Mouse (Mus musculus) CH12.LX (cell line): Measurements from ENCODE around the gene Atp1a4. TPM values are rescaled to one million over a fixed set of nuclear protein-coding genes. Genes with fewer than 3 reads are reported as not detected.

Source experiments
- DNase-seq: peaks from one replicate; pipeline ENCODE4 v3.0.0-alpha.2; 2013; ENCODE audit errors: extremely low read depth
- H3K27ac ChIP-seq: 2 replicates; pipeline ENCODE4 v1.5.1; 2012; ENCODE audit warnings: low read depth, mild to moderate bottlenecking, control low read depth, moderate library complexity; ENCODE audit not compliant: insufficient read depth
- H3K27me3 ChIP-seq: replicated peaks from 2 replicates; pipeline ENCODE3; 2012; ENCODE audit warnings: inconsistent platforms
- H3K36me3 ChIP-seq, 2 experiments: replicated peaks in 1 of 2; 2 replicates each; pipeline versions ENCODE3 to v1.6.1; 2012; ENCODE audit warnings: inconsistent platforms in 1 of 2, low read length in 1 of 2, mild to moderate bottlenecking in 1 of 2, mixed read lengths in 1 of 2, moderate library complexity in 1 of 2; ENCODE audit not compliant: control insufficient read depth in 1 of 2, insufficient read depth in 1 of 2
- H3K4me1 ChIP-seq, 2 experiments: 2 replicates each; pipeline ENCODE4 v1.6.1; 2012; ENCODE audit warnings: inconsistent platforms in 1 of 2, moderate library complexity in 1 of 2; ENCODE audit not compliant: insufficient read depth in 2 of 2, control insufficient read depth in 1 of 2
- H3K4me2 ChIP-seq: 2 replicates; pipeline ENCODE4 v1.6.1; 2012; ENCODE audit warnings: low read depth, mild to moderate bottlenecking, control low read depth; ENCODE audit not compliant: poor library complexity, insufficient read depth, severe bottlenecking
- H3K4me3 ChIP-seq, 3 experiments: fragments of 150-350 bp in 1 of 3; sonication (generic) in 1 of 3; replicated peaks in 1 of 3; 2 replicates each; pipeline versions ENCODE3 to v1.5.1; 2011 to 2012; ENCODE audit warnings: low read depth in 2 of 3, low read length in 2 of 3, mild to moderate bottlenecking in 2 of 3, moderate library complexity in 2 of 3, control low read depth in 1 of 3, improper control_type of control experiment in 1 of 3, inconsistent platforms in 1 of 3, mixed read lengths in 1 of 3; ENCODE audit not compliant: poor library complexity in 1 of 3
- H3K79me2 ChIP-seq: replicated peaks from 2 replicates; pipeline ENCODE4 v1.6.1; 2012; ENCODE audit warnings: mild to moderate bottlenecking, moderate library complexity; ENCODE audit not compliant: control insufficient read depth, poor library complexity, insufficient read depth, severe bottlenecking; ENCODE audit errors: extremely low read depth
- H3K9ac ChIP-seq: 2 replicates; pipeline ENCODE4 v1.6.1; 2012; ENCODE audit warnings: low read depth, mild to moderate bottlenecking, control low read depth, moderate library complexity; ENCODE audit not compliant: insufficient read depth
- H3K9me3 ChIP-seq: replicated peaks from 2 replicates; pipeline ENCODE3; 2012; ENCODE audit warnings: low read length, inconsistent platforms, mixed read lengths
- CHD1 ChIP-seq: IDR thresholded peaks from 2 replicates; pipeline ENCODE4 v1.6.1; 2012; ENCODE audit warnings: low read depth, low read length, improper control_type of control experiment, inconsistent platforms
- CHD2 ChIP-seq: IDR thresholded peaks from 2 replicates; pipeline ENCODE4 v1.6.1; 2011; ENCODE audit warnings: low read length, improper control_type of control experiment
- CTCF ChIP-seq, 2 experiments: IDR thresholded peaks in 1 of 2; conservative IDR thresholded peaks in 1 of 2; 2 replicates each; pipeline ENCODE4 v1.5.1; 2011 to 2012; ENCODE audit warnings: low read depth in 2 of 2, low read length in 2 of 2, improper control_type of control experiment in 1 of 2, inconsistent platforms in 1 of 2, mild to moderate bottlenecking in 1 of 2, moderate library complexity in 1 of 2
- E2F4 ChIP-seq: IDR thresholded peaks from 2 replicates; pipeline ENCODE4 v1.6.1; 2011; ENCODE audit warnings: low read depth, low read length, improper control_type of control experiment; ENCODE audit not compliant: insufficient replicate concordance
- EP300 ChIP-seq: IDR thresholded peaks from 2 replicates; pipeline ENCODE4 v1.6.1; 2011; ENCODE audit warnings: low read length, improper control_type of control experiment
- JUN ChIP-seq: IDR thresholded peaks from 2 replicates; pipeline ENCODE4 v1.6.1; 2011; ENCODE audit warnings: low read depth, mild to moderate bottlenecking, low read length, improper control_type of control experiment, moderate library complexity; ENCODE audit not compliant: insufficient read depth
- JUND ChIP-seq: conservative IDR thresholded peaks from 2 replicates; pipeline ENCODE4 v1.6.1; 2011; ENCODE audit warnings: low read depth, low read length, improper control_type of control experiment
- MAFK ChIP-seq: IDR thresholded peaks from 2 replicates; pipeline ENCODE4 v1.6.1; 2011; ENCODE audit warnings: low read length, improper control_type of control experiment; ENCODE audit not compliant: insufficient replicate concordance
- MAX ChIP-seq: IDR thresholded peaks from 2 replicates; pipeline ENCODE4 v1.6.1; 2011; ENCODE audit warnings: low read length, improper control_type of control experiment
- MAZ ChIP-seq: IDR thresholded peaks from 2 replicates; pipeline ENCODE4 v1.6.1; 2012; ENCODE audit warnings: low read depth, mild to moderate bottlenecking, inconsistent platforms, low read length, improper control_type of control experiment, moderate library complexity
- MXI1 ChIP-seq: IDR thresholded peaks from 2 replicates; pipeline ENCODE4 v1.6.1; 2011; ENCODE audit warnings: mild to moderate bottlenecking, low read depth, low read length, improper control_type of control experiment
- NELFE ChIP-seq: IDR thresholded peaks from 2 replicates; pipeline ENCODE4 v1.6.1; 2011; ENCODE audit warnings: low read depth, low read length, improper control_type of control experiment
- NRF1 ChIP-seq: IDR thresholded peaks from 2 replicates; pipeline ENCODE4 v1.6.1; 2014; ENCODE audit warnings: low read depth, mild to moderate bottlenecking, inconsistent platforms, low read length, improper control_type of control experiment, moderate library complexity
- PAX5 ChIP-seq: IDR thresholded peaks from 2 replicates; pipeline ENCODE4 v1.6.1; 2012; ENCODE audit warnings: low read length, inconsistent platforms, mixed read lengths
- POLR2A ChIP-seq: IDR thresholded peaks from 2 replicates; pipeline ENCODE4 v1.6.1; 2011; ENCODE audit warnings: low read depth, mild to moderate bottlenecking, improper control_type of control experiment, low read length
- POLR2AphosphoS2 ChIP-seq: IDR thresholded peaks from 2 replicates; pipeline ENCODE4 v1.6.1; 2011; ENCODE audit warnings: low read depth, low read length, improper control_type of control experiment
- RCOR1 ChIP-seq: conservative IDR thresholded peaks from 2 replicates; pipeline ENCODE4 v1.6.1; 2012; ENCODE audit warnings: low read depth, mild to moderate bottlenecking, inconsistent platforms, low read length, improper control_type of control experiment
- SMC3 ChIP-seq: IDR thresholded peaks from 2 replicates; pipeline ENCODE4 v1.6.1; 2011; ENCODE audit warnings: low read depth, low read length, improper control_type of control experiment
- TBP ChIP-seq: conservative IDR thresholded peaks from 2 replicates; pipeline ENCODE4 v1.6.1; 2011; ENCODE audit warnings: low read depth, low read length, improper control_type of control experiment
- TCF12 ChIP-seq: IDR thresholded peaks from 2 replicates; pipeline ENCODE4 v1.6.1; 2014; ENCODE audit warnings: low read depth, mild to moderate bottlenecking, inconsistent platforms, low read length, improper control_type of control experiment
- USF1 ChIP-seq: IDR thresholded peaks from 2 replicates; pipeline ENCODE4 v1.6.1; 2014; ENCODE audit warnings: low read depth, mild to moderate bottlenecking, inconsistent platforms, low read length, improper control_type of control experiment
- ZKSCAN1 ChIP-seq: IDR thresholded peaks from 2 replicates; pipeline ENCODE4 v1.6.1; 2012; ENCODE audit warnings: low read depth, inconsistent platforms, low read length, improper control_type of control experiment, borderline replicate concordance
- dilution Hi-C: fragments of 300-500 bp; cut with MboI; formaldehyde crosslinking; loops from 2 replicates; pipeline ENCODE4 v1.14.3; 2020; ENCODE audit warnings: low sequenced_read_pairs; ENCODE audit not compliant: extremely low pct_unique_long_range_greater_than_20kb, extremely low pct_ligation_motif_present
- in situ Hi-C: fragments of 300-500 bp; cut with MboI; formaldehyde crosslinking; loops from 3 replicates; pipeline ENCODE4 v1.14.3; 2019; ENCODE audit warnings: low sequenced_read_pairs, low pct_ligation_motif_present, low pct_unique_long_range_greater_than_20kb, mixed read lengths
- polyA plus RNA-seq: library from polyadenylated mRNA; unstranded; fragments of >175 nt; gene quantifications from 2 replicates; pipeline ENCODE4 v1.2.1, GENCODE M21; 2012; ENCODE audit warnings: low read depth; ENCODE audit not compliant: insufficient read length
- total RNA-seq, 2 experiments: library from RNA; depleted of rRNA; stranded (reverse); fragments of 300-350 nt in 1 of 2; fragments of >200 nt in 1 of 2; gene quantifications; 2 replicates each; pipeline ENCODE4 v1.2.3; 2012 to 2014

Atp1a4 gene
- total and polyA plus RNA-seq, 3 experiments = not detected

DNA sequence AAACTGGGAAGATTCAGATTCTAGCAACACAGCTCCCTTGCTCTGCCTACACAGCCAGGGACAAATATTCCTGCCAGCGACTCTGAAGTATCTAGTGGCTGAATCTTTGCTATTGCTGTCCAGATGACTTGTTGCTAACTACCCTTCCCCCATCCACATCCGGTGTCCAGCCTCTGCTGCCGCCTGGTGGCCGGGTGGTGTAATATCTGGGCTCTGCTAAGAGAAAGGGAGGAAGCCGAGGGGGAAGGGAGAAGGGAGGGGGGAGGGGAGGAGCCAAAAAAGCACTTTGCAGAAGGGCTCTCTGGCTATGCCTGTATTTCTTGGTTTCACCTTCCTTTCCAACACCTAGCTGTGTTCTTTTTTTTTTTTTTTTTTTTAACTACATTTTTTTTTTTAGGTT lies 41.1 kb downstream of the Atp1a4 start (continued):
- TF ChIP-seq MAZ = peak; percentile 99
- TF ChIP-seq MAX = no peak
- TF ChIP-seq MAFK = no peak
- TF ChIP-seq TCF12 = peak; percentile 74; the same call in 1 of the 2 replicates
- TF ChIP-seq PAX5 = no peak
- no peak for TF ChIP-seq E2F4
- TF ChIP-seq SMC3 = peak; percentile 91
- TF ChIP-seq MXI1 = 0 out of 2 replicates have a peak, but pooled peaks have one; percentile 10
- TF ChIP-seq CHD2 = peak; percentile 99
- TF ChIP-seq TBP = 0 out of 2 replicates have a peak, but pooled peaks have one; percentile 42
- no peak for TF ChIP-seq CHD1
- no peak for TF ChIP-seq ZKSCAN1
- TF ChIP-seq POLR2AphosphoS2 = no peak
- no peak; the same call in 1 of the 2 replicates for TF ChIP-seq EP300
- TF ChIP-seq NELFE = 0 out of 2 replicates have a peak, but pooled peaks have one; percentile 28
- no peak for TF ChIP-seq USF1
- no peak; the same call in 1 of the 2 replicates for TF ChIP-seq JUND

- H3K4me2 ChIP-seq = no peak overlapping the region
- dilution Hi-C loops = no loop called here
- no peak overlapping the region for H3K9ac ChIP-seq
- no peak overlapping the region for H3K27ac ChIP-seq
- no peak for DNase-seq
- peaks cover 3 to 5% of the 10 kb centered on the region in 2 experiments for H3K36me3 ChIP-seq
- no peaks in the 10 kb centered on the region for H3K27me3 ChIP-seq
- no peak overlapping the region for H3K4me3 ChIP-seq
- TF ChIP-seq JUND (no peak), CHD2 (no peak), CTCF (conservative IDR thresholded peaks at IDR 0.05 in 1 of 2, IDR thresholded peaks at IDR 0.05 in 1 of 2; ENCODE audit: low read depth in 2 of 2, low read length in 2 of 2) (no peak), POLR2A (no peak), JUN (no peak), POLR2AphosphoS2 (no peak), PAX5 (no peak), RCOR1 (no peak), SMC3 (no peak), NELFE (no peak), NRF1 (no peak), USF1 (no peak)
- TF ChIP-seq, all 38 proteins: peak for 0
- H3K4me1 ChIP-seq = peaks cover 4 to 22% of the 10 kb centered on the region in 2 experiments
- no peaks in the 10 kb centered on the region for H3K79me2 ChIP-seq
- in situ Hi-C loops = no loop called here
- H3K9me3 ChIP-seq = no peaks in the 10 kb centered on the region
Observed at GRCm38 (mm10) chr1:172214748-172215147, 43.5 kb downstream of the Atp1a4 start.
